Mouse (Mus musculus) adrenal gland, adult 18-20 months (tissue): Measurements from ENCODE around the gene Hnrnpdl. TPM values are rescaled to one million over a fixed set of nuclear protein-coding genes. Genes with fewer than 3 reads are reported as not detected.

Source experiments
- DNase-seq, 2 experiments: peaks; one replicate each; pipeline ENCODE4 v3.0.0; 2021 to 2022; ENCODE audit warnings: low spot score in 2 of 2
- total RNA-seq, 2 experiments: library from RNA; stranded (reverse); gene quantifications; 1 replicate in 1 of 2; 2 replicates in 1 of 2; pipeline ENCODE4 v1.2.3; 2021

Hnrnpdl gene
- total RNA-seq, 2 experiments from 2014 or later: 89.6 to 124 TPM

- DNase-seq: no peak
Observed at GRCm38 (mm10) chr5:100049904-100050303, 10.4 kb upstream of the Hnrnpdl start.

GRCm38 (mm10) chr5:100047871-100048270 is 8.4 kb upstream of the Hnrnpdl start:
- no peak for DNase-seq

GRCm38 (mm10) chr5:100047143-100047640 is 7.7 kb upstream of the Hnrnpdl start:
- DNase-seq: no peak

GRCm38 (mm10) chr5:100046096-100046495 is 6.6 kb upstream of the Hnrnpdl start:
- DNase-seq: no peak

GRCm38 (mm10) chr5:100044621-100045020 is 5.2 kb upstream of the Hnrnpdl start:
- no peak for DNase-seq

- DNase-seq: no peak
Observed at GRCm38 (mm10) chr5:100044030-100044429, 4.6 kb upstream of the Hnrnpdl start.

GRCm38 (mm10) chr5:100043361-100043760 is 3.9 kb upstream of the Hnrnpdl start:
- DNase-seq: peak; percentile 62 to 66

- no peak for DNase-seq
Observed at GRCm38 (mm10) chr5:100042467-100042866, 3.0 kb upstream of the Hnrnpdl start.

GRCm38 (mm10) chr5:100041272-100041671 is 1.8 kb upstream of the Hnrnpdl start:
- DNase-seq: no peak

- DNase-seq: peak in 1 of 2 experiments; percentile 47
Observed at GRCm38 (mm10) chr5:100040281-100040784, 869 bp upstream of the Hnrnpdl start.

- peak; percentile 100 for DNase-seq
Observed at GRCm38 (mm10) chr5:100038714-100039601, 506 bp downstream of the Hnrnpdl start.

GRCm38 (mm10) chr5:100037965-100038713 is 1.3 kb downstream of the Hnrnpdl start:
- peak; percentile 89 to 93 for DNase-seq

GRCm38 (mm10) chr5:100036681-100037080 is 2.8 kb downstream of the Hnrnpdl start:
- DNase-seq: no peak

GRCm38 (mm10) chr5:100035950-100036349 is 3.5 kb downstream of the Hnrnpdl start:
- no peak for DNase-seq

- DNase-seq: no peak
Observed at GRCm38 (mm10) chr5:100032646-100033045, 6.8 kb downstream of the Hnrnpdl start.

GRCm38 (mm10) chr5:100032107-100032506 is 7.4 kb downstream of the Hnrnpdl start:
- no peak for DNase-seq

- no peak for DNase-seq
Observed at GRCm38 (mm10) chr5:100030069-100030468, 9.4 kb downstream of the Hnrnpdl start.

- DNase-seq: no peak
Observed at GRCm38 (mm10) chr5:100024868-100025267, 14.6 kb downstream of the Hnrnpdl start.

GRCm38 (mm10) chr5:100024403-100024802 is 15.1 kb downstream of the Hnrnpdl start:
- DNase-seq: no peak

GRCm38 (mm10) chr5:100020089-100020488 is 19.4 kb downstream of the Hnrnpdl start:
- DNase-seq: no peak

- no peak for DNase-seq
Observed at GRCm38 (mm10) chr5:100012599-100012998, 26.9 kb downstream of the Hnrnpdl start.

- no peak for DNase-seq
Observed at GRCm38 (mm10) chr5:100008485-100008884, 31.0 kb downstream of the Hnrnpdl start.
